Mouse (Mus musculus): ENCODE data around the gene Prrc2a. TPM values are rescaled to one million over a fixed set of nuclear protein-coding genes. Genes with fewer than 3 reads are reported as not detected.

The Prrc2a gene
- polyA plus RNA-seq, 2 experiments, result 192 to 404 TPM

- no peak for ATAC-seq (ENCODE audit: low FRiP score, low read depth)
- Histone ChIP-seq H3K27ac (replicated peaks; ENCODE audit: low read depth, low read length) (no peak overlapping the region), H3K9ac (ENCODE audit: low read depth, low read length, severe bottlenecking) (no peak overlapping the region), H3K27me3 (ENCODE audit: control insufficient read depth, insufficient read depth, low read length) (no peaks in the 10 kb centered on the region), H3K4me2 (replicated peaks; ENCODE audit: low read depth, low read length, severe bottlenecking) (no peak overlapping the region), H3K4me3 (replicated peaks; ENCODE audit: low read length) (0 out of 2 replicates have a peak overlapping the region, but pooled peaks have one; percentile 2), H3K4me1 (ENCODE audit: control insufficient read depth, insufficient read depth, low read length) (peaks cover 13% of the 10 kb centered on the region), H3K36me3 (ENCODE audit: control insufficient read depth, insufficient read depth, low read length) (peaks cover 63% of the 10 kb centered on the region), H3K9me3 (ENCODE audit: control insufficient read depth, low read length) (no peaks in the 10 kb centered on the region)
- no peak for TF ChIP-seq POLR2A (IDR thresholded peaks at IDR 0.05; ENCODE audit: borderline replicate concordance, extremely low read depth, insufficient read depth, insufficient read length)
- no peak for DNase-seq (ENCODE audit: low spot score)
- 84% methylated on average over 11 of the region's 11 CpGs for WGBS
Observed at GRCm38 (mm10) chr17:35161421-35161820, 3.3 kb downstream of the Prrc2a start.

DNA sequence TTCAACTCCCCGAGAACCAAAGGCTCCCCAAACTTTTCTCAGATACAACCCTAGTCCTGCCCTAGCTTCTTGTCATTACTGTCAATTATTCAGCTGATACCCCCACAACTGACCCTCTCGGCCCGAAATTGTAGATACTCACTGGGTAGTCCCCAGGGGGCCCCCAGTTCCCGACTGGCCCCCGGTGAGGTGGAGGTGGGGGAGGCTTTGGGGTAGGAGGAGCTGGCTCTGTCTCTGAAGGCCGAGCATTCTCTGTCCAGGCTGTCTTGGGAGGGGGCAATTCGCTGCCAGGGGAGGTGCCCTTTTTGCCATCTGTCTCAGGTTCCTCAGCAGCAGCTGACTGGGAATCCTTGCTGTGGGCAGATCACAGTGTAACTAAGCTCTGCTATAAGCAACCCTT is 5.1 kb downstream of the Prrc2a start:
- no peak for ATAC-seq (ENCODE audit: low FRiP score, low read depth)

GRCm38 (mm10) chr17:35158850-35159593 is 5.7 kb downstream of the Prrc2a start:
- H3K36me3 ChIP-seq (ENCODE audit: control insufficient read depth, insufficient read depth, low read length), result peaks cover 87% of the 10 kb centered on the region
- no peak overlapping the region for H3K4me3 ChIP-seq (replicated peaks; ENCODE audit: low read length)
- no peak for TF ChIP-seq POLR2A (IDR thresholded peaks at IDR 0.05; ENCODE audit: borderline replicate concordance, extremely low read depth, insufficient read depth, insufficient read length)
- 94% methylated on average over 16 of the region's 16 CpGs for WGBS
- no peak overlapping the region for H3K27ac ChIP-seq (replicated peaks; ENCODE audit: low read depth, low read length)
- no peaks in the 10 kb centered on the region for H3K9me3 ChIP-seq (ENCODE audit: control insufficient read depth, low read length)
- no peaks in the 10 kb centered on the region for H3K27me3 ChIP-seq (ENCODE audit: control insufficient read depth, insufficient read depth, low read length)
- H3K4me2 ChIP-seq (replicated peaks; ENCODE audit: low read depth, low read length, severe bottlenecking), result no peak overlapping the region
- peaks cover 6% of the 10 kb centered on the region for H3K4me1 ChIP-seq (ENCODE audit: control insufficient read depth, insufficient read depth, low read length)
- no peak for DNase-seq (ENCODE audit: low spot score)
- no peak overlapping the region for H3K9ac ChIP-seq (ENCODE audit: low read depth, low read length, severe bottlenecking)
- no peak for ATAC-seq (ENCODE audit: low FRiP score, low read depth)

More for the DNA sequence above, 5.1 kb downstream of the Prrc2a start:
- Histone ChIP-seq H3K27ac (replicated peaks; ENCODE audit: low read depth, low read length) (no peak overlapping the region), H3K4me2 (replicated peaks; ENCODE audit: low read depth, low read length, severe bottlenecking) (no peak overlapping the region), H3K27me3 (ENCODE audit: control insufficient read depth, insufficient read depth, low read length) (no peaks in the 10 kb centered on the region), H3K9me3 (ENCODE audit: control insufficient read depth, low read length) (no peaks in the 10 kb centered on the region), H3K4me1 (ENCODE audit: control insufficient read depth, insufficient read depth, low read length) (peaks cover 6% of the 10 kb centered on the region), H3K9ac (ENCODE audit: low read depth, low read length, severe bottlenecking) (no peak overlapping the region), H3K36me3 (ENCODE audit: control insufficient read depth, insufficient read depth, low read length) (peaks cover 81% of the 10 kb centered on the region), H3K4me3 (replicated peaks; ENCODE audit: low read length) (no peak overlapping the region)
- TF ChIP-seq POLR2A (IDR thresholded peaks at IDR 0.05; ENCODE audit: borderline replicate concordance, extremely low read depth, insufficient read depth, insufficient read length), result no peak
- WGBS, result 88% methylated on average over 7 of the region's 7 CpGs
- no peak for DNase-seq (ENCODE audit: low spot score)

GRCm38 (mm10) chr17:35157661-35158175 is 7.0 kb downstream of the Prrc2a start:
- no peak for TF ChIP-seq POLR2A (IDR thresholded peaks at IDR 0.05; ENCODE audit: borderline replicate concordance, extremely low read depth, insufficient read depth, insufficient read length)
- 93% methylated on average over 8 of the region's 8 CpGs for WGBS

DNA sequence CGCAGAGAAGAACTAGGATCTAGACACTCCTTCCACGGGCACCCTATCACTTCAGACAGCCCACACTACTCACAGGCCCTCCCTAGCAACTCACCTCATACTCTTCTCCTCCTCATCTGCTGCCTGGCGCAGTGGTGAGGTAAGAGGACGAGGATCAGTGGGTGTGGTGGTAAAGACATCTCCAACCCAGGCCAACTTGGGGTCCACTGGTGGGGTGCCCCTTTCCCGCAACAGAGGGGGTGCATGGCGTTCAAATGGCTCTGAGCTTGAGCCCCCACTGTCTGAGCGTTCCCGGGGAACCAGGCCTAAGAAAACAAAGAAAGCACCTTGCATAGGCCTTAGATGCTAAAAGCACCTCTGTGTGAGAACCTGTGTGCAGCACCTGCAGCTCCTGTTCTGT is 7.4 kb downstream of the Prrc2a start:
- WGBS, result 95% methylated on average over 8 of the region's 8 CpGs
- Histone ChIP-seq H3K4me2 (replicated peaks; ENCODE audit: low read depth, low read length, severe bottlenecking) (no peak overlapping the region), H3K36me3 (ENCODE audit: control insufficient read depth, insufficient read depth, low read length) (peaks cover 100% of the 10 kb centered on the region), H3K27ac (replicated peaks; ENCODE audit: low read depth, low read length) (no peak overlapping the region), H3K9ac (ENCODE audit: low read depth, low read length, severe bottlenecking) (no peak overlapping the region), H3K4me3 (replicated peaks; ENCODE audit: low read length) (no peak overlapping the region), H3K27me3 (ENCODE audit: control insufficient read depth, insufficient read depth, low read length) (no peaks in the 10 kb centered on the region), H3K4me1 (ENCODE audit: control insufficient read depth, insufficient read depth, low read length) (no peaks in the 10 kb centered on the region; the same call in 1 of the 2 replicates), H3K9me3 (ENCODE audit: control insufficient read depth, low read length) (no peaks in the 10 kb centered on the region)
- DNase-seq (ENCODE audit: low spot score) (no peak), ATAC-seq (ENCODE audit: low FRiP score, low read depth) (no peak)
- TF ChIP-seq POLR2A (IDR thresholded peaks at IDR 0.05; ENCODE audit: borderline replicate concordance, extremely low read depth, insufficient read depth, insufficient read length), result no peak

More at GRCm38 (mm10) chr17:35157661-35158175, 7.0 kb downstream of the Prrc2a start:
- Histone ChIP-seq H3K4me2 (replicated peaks; ENCODE audit: low read depth, low read length, severe bottlenecking) (no peak overlapping the region), H3K9ac (ENCODE audit: low read depth, low read length, severe bottlenecking) (no peak overlapping the region), H3K4me3 (replicated peaks; ENCODE audit: low read length) (no peak overlapping the region), H3K36me3 (ENCODE audit: control insufficient read depth, insufficient read depth, low read length) (peaks cover 98% of the 10 kb centered on the region), H3K4me1 (ENCODE audit: control insufficient read depth, insufficient read depth, low read length) (peaks cover 4% of the 10 kb centered on the region), H3K27me3 (ENCODE audit: control insufficient read depth, insufficient read depth, low read length) (no peaks in the 10 kb centered on the region), H3K27ac (replicated peaks; ENCODE audit: low read depth, low read length) (no peak overlapping the region), H3K9me3 (ENCODE audit: control insufficient read depth, low read length) (no peaks in the 10 kb centered on the region)
- no peak for ATAC-seq (ENCODE audit: low FRiP score, low read depth)
- DNase-seq (ENCODE audit: low spot score), result no peak
